Mouse (Mus musculus) embryonic fibroblast, embryonic 13.5 days (primary cell): ENCODE measurements around the gene Ogfod3. TPM values are rescaled to one million over a fixed set of nuclear protein-coding genes. Genes with fewer than 3 reads are reported as not detected.

Source experiments
- H3K27ac ChIP-seq: 2 replicates; pipeline ENCODE4 v1.5.1; 2012; ENCODE audit warnings: low read length, control low read depth, inconsistent platforms; ENCODE audit not compliant: insufficient read depth
- H3K4me1 ChIP-seq: 2 replicates; pipeline ENCODE4 v1.6.1; 2011; ENCODE audit warnings: low read length; ENCODE audit not compliant: control insufficient read depth, insufficient read depth
- H3K4me3 ChIP-seq: 2 replicates; pipeline ENCODE4 v1.5.1; 2011; ENCODE audit warnings: mild to moderate bottlenecking, control low read depth, low read length; ENCODE audit not compliant: insufficient read depth
- CTCF ChIP-seq: IDR thresholded peaks from 2 replicates; pipeline ENCODE4 v1.5.1; 2011; ENCODE audit warnings: mild to moderate bottlenecking, control low read depth, low read length, moderate library complexity, borderline replicate concordance; ENCODE audit not compliant: insufficient read depth
- POLR2A ChIP-seq: IDR thresholded peaks from 2 replicates; pipeline ENCODE4 v1.6.1; 2011; ENCODE audit warnings: low read depth, mild to moderate bottlenecking, control low read depth, low read length, moderate library complexity
- polyA plus RNA-seq: library from polyadenylated mRNA; stranded (reverse); fragments of >200 nt; gene quantifications from 2 replicates; pipeline ENCODE4 v1.2.4, GENCODE M21; 2011; ENCODE audit warnings: low read depth; ENCODE audit not compliant: missing spikeins, insufficient read length

Gene Ogfod3
- polyA plus RNA-seq, 1 experiment: 3.6 TPM

DNA sequence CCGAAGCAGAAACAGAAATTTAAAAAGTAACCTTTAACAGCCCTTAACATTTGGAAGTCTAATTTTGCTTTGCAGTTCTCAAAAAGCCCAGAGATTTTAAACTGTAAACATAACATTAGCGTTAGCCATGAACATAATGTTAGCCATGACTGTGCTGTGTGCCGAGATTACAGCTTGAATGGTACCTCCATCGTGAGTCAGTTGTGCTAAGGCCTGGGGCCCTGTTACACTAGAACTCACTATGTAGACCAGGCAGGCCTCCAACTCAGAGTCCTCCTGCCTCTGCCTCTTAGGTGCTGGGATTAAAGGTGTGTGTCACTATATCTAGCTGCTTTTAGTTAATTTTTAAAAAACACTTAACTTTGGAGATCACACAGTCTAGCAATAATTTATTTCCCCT is 26.7 kb upstream of the Ogfod3 start:
- Histone ChIP-seq H3K4me1 (peaks cover 4% of the 10 kb centered on the region; the same call in 1 of the 2 replicates), H3K27ac (no peak overlapping the region), H3K4me3 (no peak overlapping the region)
- TF ChIP-seq CTCF (no peak), POLR2A (no peak)

DNA sequence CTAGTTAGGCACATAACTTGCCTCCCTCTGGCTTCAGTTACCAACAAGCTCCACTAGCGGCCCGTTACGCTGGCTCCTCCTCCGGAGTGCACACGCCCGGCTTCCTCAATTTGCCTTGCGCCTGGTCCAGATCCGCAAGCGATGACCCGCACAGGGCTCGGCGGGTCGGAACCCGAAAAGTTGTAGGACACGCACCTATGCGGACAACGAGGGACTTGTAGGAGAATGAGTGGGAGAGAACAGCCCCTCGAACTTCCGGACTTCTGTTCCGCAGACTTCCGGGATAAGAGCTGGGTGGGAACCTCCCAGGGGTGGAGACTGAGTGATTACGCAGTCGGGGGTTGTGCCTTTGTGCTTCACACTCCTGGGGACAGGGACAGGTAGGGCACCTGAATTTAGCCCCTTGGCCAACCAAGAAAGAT is 24.5 kb upstream of the Ogfod3 start, which contains the start of gene Cybc1:
Gene Cybc1 (minus strand): TSS at position 305 of the 422 bp plus-strand sequence.
- peak within 1 kb of the TSS; percentile 76 for H3K4me3 ChIP-seq
- peak within 1 kb of the TSS; percentile 39 for H3K27ac ChIP-seq
- TF ChIP-seq CTCF (no peak), POLR2A (peak; percentile 81)
- peaks cover 4% of the 10 kb centered on the region; the same call in 1 of the 2 replicates for H3K4me1 ChIP-seq

DNA sequence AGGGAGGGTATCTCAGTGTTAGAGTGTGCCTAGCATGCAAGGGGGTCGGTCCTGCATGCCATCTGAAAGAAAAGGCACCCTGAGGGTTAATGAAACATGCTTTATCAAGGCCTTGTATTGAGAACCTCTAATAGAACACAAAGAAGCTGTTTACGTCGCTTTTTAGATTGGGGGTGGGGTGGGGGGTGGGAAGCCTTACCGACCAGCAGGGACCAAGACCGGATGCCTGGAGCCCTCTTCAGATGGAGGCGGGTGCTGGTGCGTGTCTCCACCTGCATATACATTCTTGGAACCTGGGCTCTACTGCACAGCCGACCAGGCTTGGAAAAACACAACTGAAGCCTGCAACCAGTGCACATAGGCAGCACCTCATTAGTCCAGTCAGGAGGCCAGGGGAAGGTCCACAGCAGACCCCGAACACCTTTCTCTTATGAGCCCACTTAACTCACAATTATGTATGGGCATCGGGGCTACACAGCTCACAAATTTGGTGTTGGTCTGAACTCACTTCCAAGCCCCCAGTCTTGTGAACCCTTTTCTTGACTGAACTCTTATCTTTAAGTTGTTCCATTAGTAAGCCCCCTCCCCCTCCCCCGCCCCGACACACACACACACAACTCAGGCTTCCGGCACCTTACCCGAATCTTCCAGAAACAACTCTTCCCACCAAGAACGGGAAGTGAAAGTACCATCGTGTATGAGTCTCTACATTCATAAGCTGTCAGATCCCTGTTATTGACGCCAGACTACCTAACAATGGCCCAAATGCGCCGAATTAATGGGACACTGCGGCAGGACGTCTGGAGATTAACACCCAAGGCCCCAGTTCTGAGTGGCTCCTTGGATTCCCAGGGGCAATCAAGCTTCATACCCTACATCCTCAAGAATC is 23.9 kb upstream of the Ogfod3 start:
- no peak for TF ChIP-seq POLR2A
- TF ChIP-seq CTCF: no peak
- H3K4me3 ChIP-seq: peak overlapping the region; percentile 76

DNA sequence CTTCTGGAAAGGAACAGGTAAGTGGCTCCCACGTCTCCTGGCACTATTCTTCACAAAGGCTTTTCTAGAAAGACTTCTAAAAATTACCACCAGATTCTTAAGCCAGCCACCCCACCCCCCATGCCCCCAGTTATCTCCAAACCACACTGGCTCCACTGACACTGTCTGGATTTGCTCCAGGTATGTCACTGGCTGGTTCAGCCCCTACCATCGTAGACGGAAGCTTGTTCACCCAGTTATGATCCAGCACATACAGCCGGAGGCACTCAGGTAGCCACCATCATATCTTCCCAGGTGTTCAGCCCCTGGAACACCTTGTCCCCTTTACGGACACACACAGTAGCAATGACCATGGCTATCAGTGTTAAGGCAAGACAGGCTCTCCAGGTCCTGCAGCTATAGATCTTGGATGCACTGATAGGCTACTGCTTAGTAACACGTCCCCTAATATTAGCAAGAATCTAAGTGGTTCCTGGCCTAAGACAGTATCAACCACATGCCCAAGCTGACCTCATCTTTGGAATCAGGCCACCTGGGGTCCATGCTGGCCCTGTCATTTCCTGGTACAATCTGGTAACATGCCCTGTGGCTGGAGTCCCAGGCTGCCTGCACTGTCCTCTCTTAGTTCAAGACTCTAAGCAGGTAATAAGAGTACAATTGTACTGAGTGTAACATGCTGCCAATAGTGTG is 17.0 kb upstream of the Ogfod3 start:
- TF ChIP-seq CTCF (no peak), POLR2A (no peak)
- Histone ChIP-seq H3K4me1 (no peaks in the 10 kb centered on the region), H3K27ac (no peak overlapping the region), H3K4me3 (no peak overlapping the region)

More for the DNA sequence above, 23.9 kb upstream of the Ogfod3 start:
- H3K27ac ChIP-seq: peak overlapping the region; percentile 39
- H3K4me1 ChIP-seq: peaks cover 4% of the 10 kb centered on the region; the same call in 1 of the 2 replicates

DNA sequence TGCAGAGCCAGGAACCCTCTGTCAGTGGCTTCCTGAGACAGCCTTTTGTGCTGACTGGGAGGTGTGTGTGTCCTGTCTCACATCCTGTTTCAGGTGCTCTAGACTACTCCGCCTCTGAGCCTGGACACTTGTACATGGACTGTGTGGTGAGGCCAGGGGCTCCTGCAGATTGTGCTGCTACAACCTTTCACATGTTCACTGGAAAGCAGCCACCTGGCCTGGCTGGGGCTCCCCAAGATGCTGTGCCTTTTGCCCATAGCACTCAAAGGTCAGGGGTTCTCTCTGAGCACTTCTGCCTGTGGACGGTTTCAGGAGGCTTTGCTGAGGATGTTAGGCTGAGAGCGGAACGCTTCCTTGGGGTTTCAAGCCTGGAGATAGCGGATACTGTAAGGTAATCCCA is 16.3 kb upstream of the Ogfod3 start:
- Histone ChIP-seq H3K4me1 (no peaks in the 10 kb centered on the region), H3K4me3 (no peak overlapping the region), H3K27ac (no peak overlapping the region)
- TF ChIP-seq POLR2A (no peak), CTCF (no peak)

DNA sequence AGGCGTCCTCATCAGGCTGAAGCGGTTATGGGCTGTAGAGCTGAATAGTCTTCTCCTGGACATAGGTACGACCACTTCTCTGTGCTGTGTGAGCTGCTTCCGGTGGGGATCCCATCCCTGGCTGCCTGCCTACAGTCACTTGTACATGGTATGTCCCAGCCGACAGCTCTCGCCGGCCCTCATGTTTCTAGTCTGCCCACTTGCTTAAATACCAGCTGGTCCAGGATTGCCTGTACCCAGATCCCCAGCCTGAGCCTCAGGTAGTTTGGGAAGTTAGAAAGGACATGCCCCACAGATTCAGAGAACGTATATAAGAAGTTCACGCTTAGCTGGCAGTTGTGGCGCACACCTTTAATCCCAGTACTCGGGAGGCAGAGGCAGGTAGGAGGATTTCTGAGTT is 15.3 kb upstream of the Ogfod3 start:
- Histone ChIP-seq H3K4me3 (no peak overlapping the region), H3K27ac (no peak overlapping the region), H3K4me1 (no peaks in the 10 kb centered on the region)
- TF ChIP-seq POLR2A (no peak), CTCF (no peak)

DNA sequence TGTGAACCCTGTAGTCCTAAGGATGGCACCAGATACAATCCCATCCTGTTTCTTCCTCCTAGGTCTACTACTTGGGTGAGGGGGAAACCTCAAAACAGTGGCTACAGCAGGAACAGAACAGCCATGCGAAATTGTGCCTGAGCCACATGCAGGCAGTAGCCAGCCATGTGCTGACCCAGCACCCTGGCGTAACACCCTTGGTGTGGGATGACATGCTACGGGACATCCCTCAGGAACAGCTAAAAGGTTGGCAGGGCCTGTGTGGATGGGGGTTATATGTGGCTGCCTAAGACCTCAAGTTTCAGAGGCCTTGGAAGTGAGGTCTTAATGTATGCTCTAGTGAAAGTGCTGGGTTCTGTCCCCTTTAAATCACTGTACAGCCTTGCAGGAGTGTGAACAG is 12.3 kb upstream of the Ogfod3 start:
- Histone ChIP-seq H3K27ac (no peak overlapping the region), H3K4me1 (no peaks in the 10 kb centered on the region), H3K4me3 (no peak overlapping the region)
- TF ChIP-seq POLR2A (no peak), CTCF (no peak)

DNA sequence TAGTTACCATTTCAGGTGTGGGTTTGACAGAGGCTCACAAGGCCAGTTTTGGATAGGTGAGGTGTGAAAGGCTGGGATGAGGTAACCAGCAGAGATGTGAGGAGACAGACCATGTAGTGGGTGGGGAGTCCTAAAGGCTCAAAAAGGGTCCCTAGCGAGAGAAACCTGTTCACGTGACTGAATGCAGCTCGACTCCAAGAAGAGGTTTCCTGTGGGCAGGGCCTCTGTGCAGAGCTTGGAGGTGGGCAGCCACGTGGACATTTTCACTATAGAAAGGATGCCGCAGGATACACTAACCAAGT is 701 bp downstream of the Ogfod3 start:
- H3K4me1 ChIP-seq: no peaks in the 10 kb centered on the region
- no peak overlapping the region for H3K27ac ChIP-seq
- peak overlapping the region; percentile 31 for H3K4me3 ChIP-seq
- TF ChIP-seq CTCF (no peak), POLR2A (no peak)

DNA sequence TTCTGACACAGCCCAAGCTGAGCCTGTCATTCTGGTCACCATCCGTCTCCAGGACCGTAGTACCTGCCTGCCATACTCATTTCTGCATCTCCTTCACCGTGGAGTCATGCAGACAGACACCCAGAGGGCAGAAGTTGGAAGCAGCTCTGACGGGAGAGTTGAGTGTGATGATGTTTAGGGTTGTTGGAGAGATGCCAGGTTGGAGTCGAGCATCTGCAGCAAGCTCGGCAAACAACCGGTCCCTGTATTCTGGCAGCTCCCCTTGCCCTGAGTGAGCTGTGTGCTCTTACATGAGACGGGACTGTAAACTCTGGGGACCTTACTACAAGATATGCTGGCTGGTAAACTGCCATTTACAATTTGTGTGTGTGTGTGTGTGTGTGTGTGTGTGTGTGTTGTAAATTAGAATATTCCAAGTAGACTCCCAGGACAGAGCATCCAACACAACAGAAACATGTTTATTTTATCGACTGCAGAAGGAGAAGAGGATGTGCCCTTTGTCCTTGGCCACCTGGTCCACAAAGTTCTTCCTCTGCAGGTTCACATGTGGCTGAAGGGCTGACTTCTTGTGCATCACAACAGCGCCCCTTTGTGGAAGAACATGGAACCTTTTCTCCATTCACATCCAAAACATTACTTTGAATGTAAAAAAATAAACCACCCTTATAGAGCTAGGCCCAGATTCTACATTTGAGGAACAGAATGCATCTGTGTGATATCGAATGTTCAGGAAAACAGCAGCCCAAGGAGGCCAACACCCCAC is 2.9 kb downstream of the Ogfod3 start:
- TF ChIP-seq CTCF (peak; percentile 27; the same call in 1 of the 2 replicates), POLR2A (no peak)
- Histone ChIP-seq H3K4me3 (no peak overlapping the region), H3K27ac (no peak overlapping the region), H3K4me1 (no peaks in the 10 kb centered on the region)

DNA sequence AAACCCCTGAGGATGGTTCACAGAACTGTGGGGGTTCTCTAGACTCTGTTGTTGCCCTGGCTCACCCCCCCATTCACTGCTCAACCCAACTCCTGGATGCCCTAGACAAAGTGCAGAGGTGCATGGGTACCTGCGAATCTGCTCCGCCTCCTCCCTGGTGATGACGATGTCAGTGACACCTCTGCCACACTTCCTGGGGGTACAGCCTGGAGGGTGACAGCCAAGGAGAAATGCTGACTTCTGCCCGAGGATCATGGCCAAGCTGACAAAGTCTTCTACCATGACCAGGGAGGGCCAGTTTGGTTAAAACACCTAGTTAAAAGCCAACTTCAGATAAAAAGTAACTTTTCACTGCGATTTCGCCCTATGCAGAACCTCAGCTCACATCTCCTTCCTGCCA is 3.7 kb downstream of the Ogfod3 start:
- H3K4me1 ChIP-seq: no peaks in the 10 kb centered on the region
- H3K4me3 ChIP-seq: no peak overlapping the region
- no peak overlapping the region for H3K27ac ChIP-seq
- TF ChIP-seq CTCF (no peak), POLR2A (no peak)
